Mouse (Mus musculus): ENCODE measurements at regions not wholly inside any gene's neighbourhood (a gene's known extent, or its start where the extent isn't known, plus 50 kb on each side); places are given as distances from the start of the nearest gene placed in this dataset.
"Not testable (repeated sequence)": the region's sequence is repeated elsewhere in the genome, so short reads cannot be mapped to it uniquely, and the experiment has no call there.

DNA sequence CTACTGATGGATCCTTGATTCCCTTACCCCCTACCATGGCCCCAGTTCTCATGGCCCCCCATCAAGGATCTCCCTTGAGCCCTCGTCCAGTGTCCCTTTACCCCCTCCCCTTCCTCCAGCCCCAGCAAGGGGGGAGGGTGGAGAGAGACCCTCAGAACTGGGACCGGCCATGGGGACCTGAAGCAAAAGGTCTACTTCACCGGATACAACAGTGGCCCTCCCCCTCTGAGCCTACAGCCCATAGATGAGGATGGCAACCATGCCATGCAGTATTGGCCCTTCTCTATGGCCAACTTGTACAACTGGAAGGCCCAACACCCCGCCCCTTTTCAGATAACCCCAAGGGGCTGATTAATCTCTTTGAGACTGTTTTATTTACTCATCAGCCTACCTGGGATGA is 439.9 kb upstream of the 2610301B20Rik start:
- DNase-seq: no peak

GRCm38 (mm10) chr4:10439921-10440320 is 434.4 kb upstream of the 2610301B20Rik start:
- H3K4me1 ChIP-seq (ENCODE audit: insufficient read depth); DNase-seq; H3K9me3 ChIP-seq (ENCODE audit: low read length); H3K36me3 ChIP-seq (replicated peaks; ENCODE audit: insufficient read depth, low read length); H3K4me2 ChIP-seq (ENCODE audit: low read depth, low read length); H3K9ac ChIP-seq (replicated peaks); H3K27ac ChIP-seq (ENCODE audit: low read depth); H3K4me3 ChIP-seq (ENCODE audit: low read depth, low read length); ATAC-seq; H3K27me3 ChIP-seq (ENCODE audit: insufficient read depth, low read length): not testable (repeated sequence)

More for the DNA sequence above, 439.9 kb upstream of the 2610301B20Rik start:
- Histone ChIP-seq H3K9ac (replicated peaks) (no peak overlapping the region), H3K4me2 (ENCODE audit: low read depth, low read length) (no peak overlapping the region), H3K4me1 (ENCODE audit: insufficient read depth) (no peaks in the 10 kb centered on the region), H3K27me3 (ENCODE audit: insufficient read depth, low read length) (no peaks in the 10 kb centered on the region), H3K9me3 (ENCODE audit: low read length) (no peaks in the 10 kb centered on the region), H3K27ac (ENCODE audit: low read depth) (no peak overlapping the region), H3K36me3 (replicated peaks; ENCODE audit: insufficient read depth, low read length) (no peaks in the 10 kb centered on the region), H3K4me3 (ENCODE audit: low read depth, low read length) (no peak overlapping the region)
- 81% methylated on average over 4 of the region's 4 CpGs for WGBS (ENCODE audit: insufficient replicate concordance)
- ATAC-seq: no peak
- TF ChIP-seq EP300 (IDR thresholded peaks at IDR 0.05; ENCODE audit: low read depth): no peak
- TF ChIP-seq CTCF (IDR thresholded peaks at IDR 0.05; ENCODE audit: low read depth): no peak

GRCm38 (mm10) chr4:10459603-10460002 is 414.7 kb upstream of the 2610301B20Rik start:
- Histone ChIP-seq H3K4me2 (ENCODE audit: low read depth, low read length) (no peak overlapping the region), H3K9ac (replicated peaks) (no peak overlapping the region), H3K27ac (ENCODE audit: low read depth) (no peak overlapping the region), H3K27me3 (ENCODE audit: insufficient read depth, low read length) (no peaks in the 10 kb centered on the region), H3K36me3 (replicated peaks; ENCODE audit: insufficient read depth, low read length) (no peaks in the 10 kb centered on the region), H3K4me3 (ENCODE audit: low read depth, low read length) (no peak overlapping the region), H3K4me1 (ENCODE audit: insufficient read depth) (peaks cover 2% of the 10 kb centered on the region; the same call in 1 of the 2 replicates), H3K9me3 (ENCODE audit: low read length) (no peaks in the 10 kb centered on the region)
- ATAC-seq (no peak), DNase-seq (no peak)
- 47% methylated on average over 1 of the region's 1 CpGs for WGBS (ENCODE audit: insufficient replicate concordance)
- no peak for TF ChIP-seq CTCF (IDR thresholded peaks at IDR 0.05; ENCODE audit: low read depth)
- TF ChIP-seq EP300 (IDR thresholded peaks at IDR 0.05; ENCODE audit: low read depth): no peak

DNA sequence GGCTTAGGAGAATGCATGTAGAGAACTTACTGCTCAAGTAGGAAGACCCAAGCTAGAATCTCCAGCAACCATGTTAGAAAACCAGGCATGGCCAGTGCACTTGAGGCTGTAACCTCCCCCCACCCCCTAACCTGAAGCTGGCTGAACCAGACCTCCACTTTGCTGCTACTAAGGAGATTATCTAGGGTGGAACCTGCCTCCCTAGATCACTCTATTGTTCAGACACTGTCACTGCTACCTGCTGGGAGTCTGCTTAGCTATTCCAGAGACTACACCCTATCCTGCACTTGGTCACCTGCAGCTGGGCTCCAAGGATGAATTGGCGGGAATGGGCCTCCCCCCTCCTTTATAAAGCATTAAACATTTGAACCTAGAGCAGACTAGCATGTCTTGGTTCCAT is 393.4 kb upstream of the 2610301B20Rik start:
- TF ChIP-seq EP300 (IDR thresholded peaks at IDR 0.05; ENCODE audit: low read depth) (no peak), CTCF (IDR thresholded peaks at IDR 0.05; ENCODE audit: low read depth) (no peak)
- no peak overlapping the region for H3K4me3 ChIP-seq (ENCODE audit: low read depth, low read length)

GRCm38 (mm10) chr4:10508163-10508821 is 366.0 kb upstream of the 2610301B20Rik start:
- ATAC-seq: no peak
- Histone ChIP-seq H3K9ac (replicated peaks) (no peak overlapping the region), H3K9me3 (ENCODE audit: low read length) (no peaks in the 10 kb centered on the region), H3K27ac (ENCODE audit: low read depth) (no peak overlapping the region), H3K27me3 (ENCODE audit: insufficient read depth, low read length) (no peaks in the 10 kb centered on the region), H3K36me3 (replicated peaks; ENCODE audit: insufficient read depth, low read length) (no peaks in the 10 kb centered on the region), H3K4me1 (ENCODE audit: insufficient read depth) (no peaks in the 10 kb centered on the region), H3K4me3 (ENCODE audit: low read depth, low read length) (no peak overlapping the region), H3K4me2 (ENCODE audit: low read depth, low read length) (no peak overlapping the region)
- no peak; the same call in 1 of the 2 replicates for TF ChIP-seq CTCF (IDR thresholded peaks at IDR 0.05; ENCODE audit: low read depth)
- no peak for TF ChIP-seq EP300 (IDR thresholded peaks at IDR 0.05; ENCODE audit: low read depth)
- WGBS (ENCODE audit: insufficient replicate concordance): 57% methylated on average over 6 of the region's 6 CpGs
- DNase-seq: peak; percentile 13

More for the DNA sequence above, 393.4 kb upstream of the 2610301B20Rik start:
- Histone ChIP-seq H3K9me3 (ENCODE audit: low read length) (no peaks in the 10 kb centered on the region), H3K9ac (replicated peaks) (no peak overlapping the region), H3K4me1 (ENCODE audit: insufficient read depth) (no peaks in the 10 kb centered on the region), H3K27me3 (ENCODE audit: insufficient read depth, low read length) (no peaks in the 10 kb centered on the region), H3K4me2 (ENCODE audit: low read depth, low read length) (no peak overlapping the region), H3K36me3 (replicated peaks; ENCODE audit: insufficient read depth, low read length) (no peaks in the 10 kb centered on the region), H3K27ac (ENCODE audit: low read depth) (no peak overlapping the region)
- 70% methylated on average over 1 of the region's 1 CpGs for WGBS (ENCODE audit: insufficient replicate concordance)
- DNase-seq (no peak), ATAC-seq (no peak)

- no peak overlapping the region for H3K9ac ChIP-seq (replicated peaks)
- 19% methylated on average over 3 of the region's 3 CpGs for WGBS (ENCODE audit: insufficient replicate concordance)
Measured at GRCm38 (mm10) chr4:10510013-10510412, 364.3 kb upstream of the 2610301B20Rik start.

More at GRCm38 (mm10) chr4:10510013-10510412, 364.3 kb upstream of the 2610301B20Rik start:
- Histone ChIP-seq H3K4me2 (ENCODE audit: low read depth, low read length) (no peak overlapping the region), H3K36me3 (replicated peaks; ENCODE audit: insufficient read depth, low read length) (no peaks in the 10 kb centered on the region), H3K27ac (ENCODE audit: low read depth) (no peak overlapping the region), H3K4me1 (ENCODE audit: insufficient read depth) (no peaks in the 10 kb centered on the region), H3K27me3 (ENCODE audit: insufficient read depth, low read length) (no peaks in the 10 kb centered on the region), H3K4me3 (ENCODE audit: low read depth, low read length) (no peak overlapping the region), H3K9me3 (ENCODE audit: low read length) (no peaks in the 10 kb centered on the region)
- ATAC-seq (no peak), DNase-seq (no peak)
- TF ChIP-seq CTCF (IDR thresholded peaks at IDR 0.05; ENCODE audit: low read depth) (no peak), EP300 (IDR thresholded peaks at IDR 0.05; ENCODE audit: low read depth) (no peak)

Data from liver, postnatal 0 days (tissue).